Mouse (Mus musculus) G1E (cell line): ENCODE data around the gene Gm6614.

Experiments
- CTCF ChIP-seq: IDR thresholded peaks from 2 replicates; pipeline ENCODE4 v1.5.1; 2012; ENCODE audit warnings: low read depth, low read length, inconsistent platforms, mixed read lengths
- GATA1 ChIP-seq: IDR thresholded peaks from 2 replicates; pipeline ENCODE4 v1.6.1; 2012; ENCODE audit warnings: borderline replicate concordance, low read length, inconsistent platforms, mixed read lengths

GRCm38 (mm10) chr6:141962420-141962819 lies 48.8 kb downstream of the Gm6614 start:
- TF ChIP-seq CTCF = no peak
- no peak for TF ChIP-seq GATA1
